Mouse (Mus musculus): ENCODE results near the gene Xpot. TPM values are rescaled to one million over a fixed set of nuclear protein-coding genes. Genes with fewer than 3 reads are reported as not detected.

The Xpot gene
- total RNA-seq, 2 experiments from 2014 or later = 29.4 to 38.0 TPM

- no peak for DNase-seq
Measured at GRCm38 (mm10) chr10:121622431-121622830, 3.7 kb downstream of the Xpot start.

GRCm38 (mm10) chr10:121615935-121616334 is 10.2 kb downstream of the Xpot start:
- no peak for DNase-seq

DNA sequence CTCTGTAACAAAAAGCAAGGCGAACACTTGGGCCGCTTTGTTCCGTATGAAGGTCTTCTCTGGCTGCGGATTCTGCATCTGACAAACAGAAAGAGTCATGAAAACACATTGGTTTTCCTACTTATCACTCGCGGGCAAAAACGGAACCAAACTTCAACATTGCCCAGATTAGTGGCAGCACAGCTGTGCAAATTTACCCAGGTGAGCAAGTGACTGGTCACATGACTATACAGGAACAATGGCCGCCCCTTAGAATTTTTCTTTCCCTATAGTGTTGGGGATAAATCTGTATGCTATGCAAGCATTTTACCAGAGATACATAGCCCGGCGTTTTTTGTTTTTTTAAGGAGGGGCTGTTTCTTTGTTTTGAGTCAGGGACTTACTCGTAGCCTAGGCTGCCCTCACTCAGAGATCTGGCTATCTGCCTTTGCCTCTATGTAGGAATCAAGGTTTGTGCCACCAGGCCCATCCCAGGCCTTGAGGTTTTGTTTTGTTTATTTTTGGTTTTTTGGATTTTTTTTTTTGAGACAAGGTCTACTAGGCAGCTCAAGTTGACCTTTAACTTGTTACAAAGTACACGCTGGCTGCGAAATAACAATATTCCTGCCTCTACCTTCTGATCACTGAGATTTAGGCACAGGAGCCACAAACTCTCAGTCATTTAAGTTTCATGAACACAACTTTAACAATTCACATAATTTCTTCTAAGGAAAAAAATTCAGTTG is 10.8 kb downstream of the Xpot start:
- no peak for DNase-seq

DNA sequence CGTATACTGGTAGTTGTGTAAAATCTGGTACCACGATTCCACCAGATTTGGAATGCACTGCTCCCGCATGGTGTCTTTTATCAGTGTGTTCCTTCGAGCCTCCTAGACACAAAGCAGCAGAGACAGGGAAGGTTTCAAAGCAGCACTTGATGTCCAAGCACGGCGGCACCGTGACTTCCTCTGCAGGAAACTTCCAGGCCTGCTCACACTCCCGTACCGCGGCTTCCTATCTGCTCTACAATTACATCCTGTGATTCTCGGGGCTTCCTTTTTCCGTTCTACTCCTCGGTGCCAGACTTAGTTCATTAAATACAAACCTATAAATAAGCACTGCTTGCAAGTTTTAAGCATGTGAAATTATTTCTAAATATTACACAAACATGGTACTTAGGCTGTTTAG is 12.6 kb downstream of the Xpot start:
- no peak for DNase-seq

GRCm38 (mm10) chr10:121612448-121612847 is 13.7 kb downstream of the Xpot start:
- DNase-seq = no peak

DNA sequence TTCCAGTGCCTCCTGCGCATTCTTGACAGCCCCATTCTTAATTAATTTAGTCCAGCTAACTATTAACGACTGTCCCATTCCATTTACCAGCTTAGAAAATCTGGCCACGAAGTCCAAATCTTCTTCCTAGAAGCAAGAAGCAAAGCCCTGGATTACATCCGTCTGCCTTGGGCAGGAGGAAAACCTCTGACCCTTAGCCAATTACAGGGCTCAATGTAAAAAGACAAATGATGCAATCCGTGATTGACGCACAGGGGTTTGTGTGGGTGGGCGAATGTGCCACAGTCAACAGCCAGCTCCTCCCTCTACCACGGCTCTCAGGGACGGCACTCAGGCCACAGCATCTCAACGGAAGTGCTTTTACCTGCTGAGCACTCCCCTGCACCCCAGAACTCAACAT is 14.5 kb downstream of the Xpot start:
- DNase-seq = no peak

DNA sequence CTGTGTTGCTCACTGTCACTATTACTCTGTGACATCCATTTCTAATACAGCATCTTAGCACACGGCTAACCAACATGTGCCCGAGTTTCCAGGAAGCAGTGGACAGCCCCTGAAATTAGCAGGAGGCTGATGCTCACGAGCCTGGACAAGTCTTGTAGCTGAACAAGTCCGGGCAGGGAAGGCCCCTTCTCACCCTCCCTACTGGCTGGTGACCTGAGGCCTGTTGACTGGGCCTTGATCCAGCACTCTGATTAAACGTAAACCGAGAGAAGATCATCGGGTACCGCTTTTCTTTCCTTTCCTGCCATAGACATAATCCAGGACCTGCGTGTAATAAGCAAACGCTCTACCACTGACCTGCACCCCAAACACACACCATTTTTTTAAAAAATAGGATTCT is 18.0 kb downstream of the Xpot start:
- no peak for DNase-seq

GRCm38 (mm10) chr10:121604632-121605344 is 21.3 kb downstream of the Xpot start:
- no peak for DNase-seq

- no peak for DNase-seq
Measured at GRCm38 (mm10) chr10:121603556-121603955, 22.6 kb downstream of the Xpot start.

DNA sequence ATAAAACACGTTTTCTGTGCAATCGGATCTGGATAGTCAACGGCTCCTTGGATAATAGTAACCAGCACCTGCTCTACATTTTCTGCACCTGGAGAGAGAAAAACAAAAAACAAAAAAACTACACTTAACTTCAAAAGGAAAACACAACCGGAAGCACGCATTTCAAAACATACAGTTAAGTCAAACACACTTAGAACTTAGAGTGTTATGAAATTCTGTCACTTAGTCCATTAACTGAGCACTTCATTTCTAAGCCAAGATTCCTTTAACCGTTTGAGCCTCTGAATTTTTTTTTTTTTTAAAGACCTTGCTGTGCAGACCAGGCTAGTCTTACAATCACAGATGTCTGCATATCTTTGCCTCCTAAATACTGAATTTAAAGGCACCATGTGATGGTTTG is 24.9 kb downstream of the Xpot start:
- no peak for DNase-seq

DNA sequence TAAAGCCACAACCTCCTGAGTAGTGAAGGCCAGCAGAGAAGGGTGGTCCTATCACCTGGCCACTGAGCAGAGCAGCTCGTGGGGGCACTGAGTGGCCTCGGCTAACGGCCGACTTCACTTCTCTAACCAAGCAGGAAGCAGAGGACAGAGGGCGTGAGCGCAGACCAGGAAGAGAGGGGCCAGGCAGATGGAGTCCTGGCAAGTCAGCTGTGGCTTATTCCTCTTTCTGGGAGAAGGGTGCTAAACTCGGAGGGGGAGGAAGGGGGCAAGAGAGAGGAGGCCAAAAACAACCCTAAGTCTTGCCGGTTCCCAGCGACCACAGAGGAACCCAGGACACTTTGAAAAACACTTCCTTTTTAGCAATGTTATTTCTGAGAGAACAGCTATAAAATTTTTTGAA is 29.6 kb downstream of the Xpot start:
- no peak for DNase-seq

- DNase-seq = no peak
Measured at GRCm38 (mm10) chr10:121591106-121591505, 35.0 kb downstream of the Xpot start.

DNA sequence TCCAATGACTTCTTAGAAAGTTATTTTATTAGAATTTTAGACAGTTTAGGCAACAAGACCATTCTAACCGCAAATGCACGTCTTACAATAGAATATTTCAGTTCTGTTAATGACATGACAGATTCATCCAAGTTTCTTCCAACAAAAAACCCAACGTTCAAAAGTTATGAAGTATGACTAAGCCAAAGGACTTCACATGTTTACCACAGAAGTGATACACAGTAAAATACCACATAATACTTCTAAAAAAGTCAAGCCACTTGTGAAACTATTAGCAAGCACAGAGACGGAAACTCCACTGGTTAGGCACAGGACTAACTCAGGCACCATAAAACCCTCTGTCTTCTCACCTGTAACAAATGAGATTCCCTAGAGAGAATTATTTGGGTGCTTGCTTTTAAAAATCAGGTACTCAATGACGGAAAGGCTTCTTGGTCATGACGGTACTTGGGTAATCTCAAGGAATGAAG is 38.7 kb downstream of the Xpot start:
- no peak for DNase-seq

- peak; percentile 95 for DNase-seq
Measured at GRCm38 (mm10) chr10:121586675-121587370, 39.3 kb downstream of the Xpot start, which contains the start of gene Tbk1. TSS of gene Tbk1 (minus strand) at chr10:121586787.

GRCm38 (mm10) chr10:121585791-121586642 is 40.1 kb downstream of the Xpot start:
- DNase-seq = no peak

GRCm38 (mm10) chr10:121585056-121585790 is 40.9 kb downstream of the Xpot start:
- no peak for DNase-seq

DNA sequence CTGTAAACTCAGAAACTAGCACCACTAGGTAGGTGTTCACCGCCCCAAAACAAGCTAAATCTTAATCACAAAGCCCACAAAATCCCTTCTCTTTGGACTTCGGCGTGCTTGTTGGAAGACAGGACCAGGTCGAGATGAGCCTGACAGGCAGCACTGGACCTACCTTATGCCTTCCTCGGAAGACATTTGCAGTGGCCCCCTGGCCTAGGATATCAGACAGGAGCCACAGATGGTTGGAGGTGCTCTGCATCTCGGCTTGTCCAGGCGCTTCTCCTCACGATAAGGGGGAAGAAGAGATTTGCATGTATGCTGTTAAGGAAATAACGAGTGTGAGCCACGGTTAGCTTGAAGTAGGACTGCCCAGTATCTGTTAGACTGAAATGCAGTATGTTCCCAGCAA is 42.1 kb downstream of the Xpot start:
- no peak for DNase-seq

DNA sequence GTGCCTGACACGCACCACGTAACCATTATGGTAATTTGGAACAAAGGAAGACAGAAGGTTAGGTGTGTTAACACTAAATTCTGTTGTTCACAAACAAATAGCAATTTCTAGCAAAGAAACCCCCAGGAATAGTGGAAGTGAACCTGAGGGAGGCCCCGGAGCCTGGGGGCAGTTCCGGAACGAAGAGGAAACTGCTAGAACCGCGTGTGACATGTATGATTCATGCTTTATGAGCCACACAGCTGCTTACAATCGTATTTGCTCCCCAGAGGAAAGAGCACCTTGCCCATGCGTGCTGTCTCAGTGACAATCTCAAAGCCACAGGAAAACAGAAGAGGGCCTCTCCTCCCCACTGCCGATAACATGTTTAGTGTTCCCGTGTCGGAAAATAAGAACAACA is 43.1 kb downstream of the Xpot start:
- no peak for DNase-seq

- DNase-seq = no peak
Measured at GRCm38 (mm10) chr10:121582287-121582686, 43.8 kb downstream of the Xpot start.

DNA sequence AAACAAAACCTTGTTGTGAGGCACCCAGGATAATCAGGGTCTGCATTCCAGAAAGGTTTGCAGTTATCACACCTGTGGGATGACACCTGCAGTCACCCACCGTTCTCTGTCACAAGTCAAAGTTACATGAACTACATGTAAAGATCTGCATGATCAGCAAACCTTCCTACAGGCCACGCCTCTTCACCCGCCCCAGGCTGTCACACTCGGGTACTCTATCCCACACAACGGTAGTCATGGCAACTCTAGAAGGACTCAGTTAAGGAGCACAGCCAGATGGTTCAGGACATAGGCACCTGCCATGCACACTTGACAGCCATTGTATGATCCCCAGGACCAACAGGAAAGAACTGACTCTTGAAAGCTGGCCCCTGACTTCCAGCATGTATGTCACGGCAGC is 44.7 kb downstream of the Xpot start:
- no peak for DNase-seq

DNA sequence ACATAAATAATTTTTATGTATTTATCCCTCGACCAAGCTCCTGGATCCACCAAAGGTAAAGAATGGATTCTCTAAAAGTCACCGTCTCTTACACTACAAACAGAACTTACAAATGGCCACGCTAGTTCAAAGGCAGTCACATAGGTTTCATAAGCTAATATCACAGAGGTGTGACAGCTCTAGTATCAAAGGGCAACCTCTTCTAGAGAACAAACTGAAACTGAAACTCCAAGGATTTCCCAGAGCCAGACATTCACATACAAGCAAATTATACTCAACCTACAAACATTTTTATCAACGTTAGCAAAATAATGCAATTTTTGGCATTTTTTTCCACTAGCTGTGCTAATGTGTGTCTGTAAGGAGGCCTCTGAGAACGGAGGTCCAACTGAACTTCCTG is 45.8 kb downstream of the Xpot start:
- DNase-seq = no peak

Data from gastrocnemius, postnatal 10 days (tissue).